Mouse (Mus musculus) stomach, postnatal 0 days (tissue): Measurements from ENCODE around the gene Jrkl.

Experiments used
- CTCF ChIP-seq: IDR thresholded peaks from 2 replicates; pipeline ENCODE4 v1.5.1; 2016; ENCODE audit warnings: antibody characterized with exemption, low read depth, mild to moderate bottlenecking, moderate library complexity
- EP300 ChIP-seq: optimal IDR thresholded peaks from 2 replicates; pipeline ENCODE3; 2016; ENCODE audit warnings: antibody characterized with exemption

- TF ChIP-seq CTCF (no peak), EP300 (no peak)
Measured at GRCm38 (mm10) chr9:13245481-13245880, at the start of gene Jrkl.
